12 mouse cellular contexts compared by ENCODE assay signal in genomic region chr19:47229461-47229860, GRCm38 (mm10). TPM values are rescaled to one million over a fixed set of nuclear protein-coding genes. Genes with fewer than 3 reads are reported as not detected.
DNase-seq lines count a peak whose midpoint lies in the region; ATAC-seq and TF ChIP-seq lines count a peak whose summit lies in the region.
"Had no signal": no experiment of that assay in that cellular context is flagged by ENCODE, and none has a peak within 500 bp of the region (broad histone marks: within the 10 kb centered on the region; RNA-seq: fewer than 3 reads in every experiment).

No protein-coding gene starts in this region.

- H3K4me3 ChIP-seq in lung, embryonic 14.5 days (ENCODE audit: low read depth, low read length) = no peak overlapping the region
- H3K4me3 ChIP-seq in lung, adult 2 months (replicated peaks; ENCODE audit: extremely low read depth, low read depth, low read length) = no peak overlapping the region
- H3K4me3 ChIP-seq in embryonic facial prominence, embryonic 14.5 days (ENCODE audit: low read depth, low read length) = no peak overlapping the region
- H3K4me3 ChIP-seq in neural tube, embryonic 15.5 days (replicated peaks) = no peak overlapping the region

- no peaks in the 10 kb centered on the region for H3K9me3 ChIP-seq in lung, embryonic 14.5 days (ENCODE audit: low read depth, low read length)
- H3K9me3 ChIP-seq in embryonic facial prominence, embryonic 14.5 days (ENCODE audit: control insufficient read depth, low read length) = no peaks in the 10 kb centered on the region
- no peaks in the 10 kb centered on the region for H3K9me3 ChIP-seq in neural tube, embryonic 15.5 days (replicated peaks)
- H3K9me3 ChIP-seq: midbrain, embryonic 13.5 days had no signal

- H3K4me1 ChIP-seq in lung, embryonic 14.5 days (ENCODE audit: insufficient read depth) = peaks cover 6% of the 10 kb centered on the region; the same call in 1 of the 2 replicates
- peaks cover 2% of the 10 kb centered on the region; the same call in 1 of the 2 replicates for H3K4me1 ChIP-seq in lung, adult 2 months (ENCODE audit: control insufficient read depth, insufficient read depth, low read length)
- H3K4me1 ChIP-seq in embryonic facial prominence, embryonic 14.5 days (ENCODE audit: control insufficient read depth, insufficient read depth, low read length) = peaks cover 12% of the 10 kb centered on the region
- H3K4me1 ChIP-seq in neural tube, embryonic 15.5 days = peaks cover 15% of the 10 kb centered on the region

- H3K27me3 ChIP-seq in lung, embryonic 14.5 days (ENCODE audit: insufficient read depth, low read length) = no peaks in the 10 kb centered on the region
- H3K27me3 ChIP-seq in embryonic facial prominence, embryonic 14.5 days (replicated peaks; ENCODE audit: control insufficient read depth, insufficient read depth, low read length) = no peaks in the 10 kb centered on the region
- no peaks in the 10 kb centered on the region for H3K27me3 ChIP-seq in neural tube, embryonic 15.5 days (replicated peaks)
- H3K27me3 ChIP-seq: midbrain, embryonic 13.5 days had no signal

- no peak for ATAC-seq in lung, embryonic 14.5 days (ENCODE audit: insufficient read depth)
- ATAC-seq in embryonic facial prominence, embryonic 14.5 days (ENCODE audit: low read depth) = no peak
- no peak for ATAC-seq in neural tube, embryonic 15.5 days (ENCODE audit: low FRiP score)

- DNase-seq in gastrocnemius, adult 18-20 months (ENCODE audit: low spot score) = peak; percentile 84
- DNase-seq in gastrocnemius, postnatal 4 days (ENCODE audit: low spot score in 2 of 2) = no peak
- no peak for DNase-seq in lung, embryonic 14.5 days
- DNase-seq in lung, adult 2 months = no peak
- DNase-seq in embryonic facial prominence, embryonic 14.5 days (ENCODE audit: low spot score) = no peak
- no peak for DNase-seq in spleen, postnatal 14 days (ENCODE audit: low spot score in 2 of 2)
- no peak for DNase-seq in urinary bladder, postnatal 4 days (ENCODE audit: low spot score in 2 of 2)
- DNase-seq: right cerebral cortex, adult 18-20 months; thymus, adult 18-20 months had no signal

- H3K4me2 ChIP-seq in lung, embryonic 14.5 days = peak overlapping the region; percentile 64
- peak overlapping the region; percentile 52 for H3K4me2 ChIP-seq in embryonic facial prominence, embryonic 14.5 days (ENCODE audit: low read depth, low read length)
- H3K4me2 ChIP-seq in neural tube, embryonic 15.5 days = peak overlapping the region; percentile 51; the same call in 1 of the 2 replicates

- no peak overlapping the region for H3K27ac ChIP-seq in lung, embryonic 14.5 days (ENCODE audit: low read depth)
- H3K27ac ChIP-seq in embryonic facial prominence, embryonic 14.5 days (replicated peaks; ENCODE audit: low read depth, low read length) = no peak overlapping the region
- H3K27ac ChIP-seq in neural tube, embryonic 15.5 days (replicated peaks) = no peak overlapping the region
- H3K27ac ChIP-seq: midbrain, embryonic 13.5 days had no signal

- H3K36me3 ChIP-seq in lung, embryonic 14.5 days (ENCODE audit: insufficient read depth) = no peaks in the 10 kb centered on the region
- no peaks in the 10 kb centered on the region for H3K36me3 ChIP-seq in embryonic facial prominence, embryonic 14.5 days (ENCODE audit: control insufficient read depth, insufficient read depth, low read length)
- H3K36me3 ChIP-seq in neural tube, embryonic 15.5 days = no peaks in the 10 kb centered on the region
- H3K36me3 ChIP-seq: midbrain, embryonic 13.5 days had no signal

- TF ChIP-seq CTCF in lung, embryonic 14.5 days (IDR thresholded peaks at IDR 0.05; ENCODE audit: low read depth) = no peak
- no peak for TF ChIP-seq CTCF in lung, adult 2 months (IDR thresholded peaks at IDR 0.05; ENCODE audit: insufficient read depth, low read length)

- no peak for TF ChIP-seq POLR2A in lung, adult 2 months (IDR thresholded peaks at IDR 0.05; ENCODE audit: borderline replicate concordance, extremely low read depth, low read depth, low read length)

- peak overlapping the region; percentile 30; the same call in 1 of the 2 replicates for H3K9ac ChIP-seq in lung, embryonic 14.5 days
- H3K9ac ChIP-seq in embryonic facial prominence, embryonic 14.5 days (ENCODE audit: low read depth, low read length) = no peak overlapping the region
- no peak overlapping the region for H3K9ac ChIP-seq in neural tube, embryonic 15.5 days (replicated peaks)

- WGBS in lung, embryonic 14.5 days = 57% methylated on average over 5 of the region's 5 CpGs
- 61% methylated on average over 5 of the region's 5 CpGs for WGBS in lung, adult 2 months
- WGBS in embryonic facial prominence, embryonic 14.5 days = 90% methylated on average over 5 of the region's 5 CpGs
- 86% methylated on average over 5 of the region's 5 CpGs for WGBS in neural tube, embryonic 15.5 days

RNA-seq across cellular contexts. Expression of gene Neurl1a, which starts 50.8 kb away (rescaled TPM):
- 100 to 1,000 TPM; 131 to 137 TPM for total RNA-seq in gastrocnemius, adult 18-20 months (2021)
- 10 to 100 TPM; 30.8 to 33.0 TPM for total RNA-seq in gastrocnemius, postnatal 4 days (2021)
- 7.6 and 8.0 TPM in 2 replicates for polyA plus RNA-seq in lung, embryonic 14.5 days (2014; fragmentation: Nextera tagmentation; extraction: Ambion mirVana)
- polyA plus RNA-seq in lung, adult 2 months (2012; rRNA removed) = 8.3 and 10.1 TPM in 2 replicates
- 7.1 and 8.2 TPM in 2 replicates for polyA plus RNA-seq in embryonic facial prominence, embryonic 14.5 days (2014; fragmentation: Nextera tagmentation; extraction: Ambion mirVana)
- polyA plus RNA-seq in neural tube, embryonic 15.5 days (2015; fragmentation: Nextera tagmentation; extraction: Ambion mirVana) = 13.7 and 15.4 TPM in 2 replicates
- total RNA-seq: granulocyte monocyte progenitor cell, adult 5-6 weeks had no signal
